Mouse (Mus musculus) cerebellum, adult 9-11 months (tissue): ENCODE data around the gene Utp3.

Source experiments
- DNase-seq: peaks from one replicate; pipeline ENCODE4 v3.0.0; 2022

Gene Utp3

GRCm38 (mm10) chr5:88574829-88575228, 20.6 kb downstream of the Utp3 start:
- no peak for DNase-seq

- no peak for DNase-seq
Observed at GRCm38 (mm10) chr5:88575506-88576338, 21.5 kb downstream of the Utp3 start.

- no peak for DNase-seq
Observed at GRCm38 (mm10) chr5:88580681-88581080, 26.4 kb downstream of the Utp3 start.

- DNase-seq = peak; percentile 18
Observed at GRCm38 (mm10) chr5:88581343-88581742, 27.1 kb downstream of the Utp3 start.

- DNase-seq = peak; percentile 93
Observed at GRCm38 (mm10) chr5:88583271-88584031, 29.2 kb downstream of the Utp3 start.

- DNase-seq = peak; percentile 71
Observed at GRCm38 (mm10) chr5:88584061-88584460, 29.8 kb downstream of the Utp3 start.

GRCm38 (mm10) chr5:88586407-88587174, 32.3 kb downstream of the Utp3 start:
- DNase-seq = peak; percentile 88

GRCm38 (mm10) chr5:88587211-88587934, 33.1 kb downstream of the Utp3 start:
- peak; percentile 45 for DNase-seq

GRCm38 (mm10) chr5:88588481-88588880, 34.2 kb downstream of the Utp3 start:
- no peak for DNase-seq

- no peak for DNase-seq
Observed at GRCm38 (mm10) chr5:88593421-88594172, 39.3 kb downstream of the Utp3 start.

GRCm38 (mm10) chr5:88594173-88594569, 39.9 kb downstream of the Utp3 start:
- DNase-seq = no peak

- no peak for DNase-seq
Observed at GRCm38 (mm10) chr5:88595537-88596455, 41.5 kb downstream of the Utp3 start.

- no peak for DNase-seq
Observed at GRCm38 (mm10) chr5:88598961-88599360, 44.7 kb downstream of the Utp3 start.

GRCm38 (mm10) chr5:88602030-88602429, 47.8 kb downstream of the Utp3 start:
- no peak for DNase-seq

- DNase-seq = no peak
Observed at GRCm38 (mm10) chr5:88602713-88603112, 48.5 kb downstream of the Utp3 start.

- DNase-seq = no peak
Observed at GRCm38 (mm10) chr5:88604046-88604445, 49.8 kb downstream of the Utp3 start.

- DNase-seq = no peak
Observed at GRCm38 (mm10) chr5:88604641-88605358, 50.5 kb downstream of the Utp3 start.
